Mouse (Mus musculus): Measurements from ENCODE around the gene Efcab2. TPM values are rescaled to one million over a fixed set of nuclear protein-coding genes. Genes with fewer than 3 reads are reported as not detected.
"Not testable (repeated sequence)": the region's sequence is repeated elsewhere in the genome, so short reads cannot be mapped to it uniquely, and the experiment has no call there.

Efcab2 gene
- polyA plus RNA-seq, 1 experiment from 2014 or later: 12.4 TPM

DNA sequence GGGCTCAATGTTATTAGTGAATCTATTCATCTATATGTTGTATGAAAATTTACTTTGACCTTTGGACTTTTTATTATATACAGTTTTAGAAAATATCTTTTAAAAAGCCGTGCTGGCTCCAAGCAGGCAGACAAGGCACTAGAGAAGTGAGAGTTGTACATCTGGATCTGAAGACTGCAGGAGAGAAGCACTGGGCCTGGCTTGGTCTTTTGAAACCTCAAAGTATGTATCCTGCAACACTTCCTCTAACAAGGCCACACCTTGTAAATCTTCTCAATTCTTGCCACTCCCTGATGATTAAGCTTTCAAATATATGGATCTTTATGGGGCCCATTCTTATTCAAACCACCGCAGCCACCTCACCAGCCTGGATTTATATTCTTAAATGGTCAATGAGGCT, 7.5 kb downstream of the Efcab2 start:
- H3K27ac ChIP-seq (ENCODE audit: low read depth, low read length); H3K36me3 ChIP-seq (ENCODE audit: control insufficient read depth, insufficient read depth, low read length); H3K4me3 ChIP-seq (ENCODE audit: low read length); H3K9ac ChIP-seq (ENCODE audit: low read depth, low read length); H3K4me1 ChIP-seq (ENCODE audit: control insufficient read depth, insufficient read depth, low read depth, low read length); ATAC-seq; H3K9me3 ChIP-seq (ENCODE audit: control insufficient read depth, low read length); H3K27me3 ChIP-seq (replicated peaks; ENCODE audit: control insufficient read depth, insufficient read depth, low read length); H3K4me2 ChIP-seq (ENCODE audit: low read length): not testable (repeated sequence)
- WGBS: 97% methylated on average over 2 of the region's 2 CpGs

DNA sequence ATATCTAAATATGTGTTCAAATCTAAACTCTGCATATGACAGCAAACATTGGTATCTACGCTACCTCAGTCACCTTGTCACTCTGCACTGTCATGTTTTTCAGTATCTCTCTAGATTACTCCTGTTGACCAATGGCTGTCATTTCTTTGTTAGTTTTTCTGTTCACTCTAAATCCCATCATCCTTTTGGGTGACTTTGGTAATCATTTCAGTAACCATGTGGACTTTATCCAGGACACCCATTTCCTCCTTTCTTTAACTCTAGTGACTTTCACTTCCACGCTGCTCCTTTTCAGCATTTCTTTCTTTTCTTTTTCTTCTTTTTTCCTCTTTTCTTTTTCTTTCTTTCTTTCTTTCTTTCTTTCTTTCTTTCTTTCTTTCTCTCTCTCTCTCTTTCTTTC, 13.7 kb downstream of the Efcab2 start:
- no peak overlapping the region for H3K4me2 ChIP-seq (ENCODE audit: low read length)
- no peak for ATAC-seq
- no peaks in the 10 kb centered on the region for H3K9me3 ChIP-seq (ENCODE audit: control insufficient read depth, low read length)
- no peaks in the 10 kb centered on the region for H3K4me1 ChIP-seq (ENCODE audit: control insufficient read depth, insufficient read depth, low read depth, low read length)
- H3K4me3 ChIP-seq (ENCODE audit: low read length): no peak overlapping the region
- WGBS: 94% methylated on average over 2 of the region's 2 CpGs
- no peak overlapping the region for H3K27ac ChIP-seq (ENCODE audit: low read depth, low read length)
- no peaks in the 10 kb centered on the region for H3K36me3 ChIP-seq (ENCODE audit: control insufficient read depth, insufficient read depth, low read length)
- no peaks in the 10 kb centered on the region for H3K27me3 ChIP-seq (replicated peaks; ENCODE audit: control insufficient read depth, insufficient read depth, low read length)
- no peak overlapping the region for H3K9ac ChIP-seq (ENCODE audit: low read depth, low read length)

DNA sequence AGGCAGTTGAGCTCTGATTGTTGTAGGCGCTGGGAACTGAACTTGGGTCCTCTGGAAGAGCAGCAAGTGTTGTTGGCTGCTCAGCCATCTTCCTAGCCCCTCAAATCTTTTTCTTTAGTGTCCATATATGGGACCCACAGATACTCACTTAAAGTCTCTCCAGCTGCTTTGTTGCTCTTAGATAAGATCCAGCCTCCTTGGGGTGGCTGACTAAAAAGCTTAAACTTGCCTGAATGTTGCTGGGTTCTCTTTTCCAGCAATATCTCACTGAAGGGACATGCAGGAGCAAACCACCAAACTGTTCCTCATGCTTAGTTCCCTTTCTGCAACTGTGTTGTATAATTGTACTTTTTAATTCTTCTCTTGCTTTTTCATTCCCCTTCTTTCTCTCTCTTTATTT, 17.8 kb downstream of the Efcab2 start:
- no peak overlapping the region for H3K27ac ChIP-seq (ENCODE audit: low read depth, low read length)
- no peaks in the 10 kb centered on the region for H3K9me3 ChIP-seq (ENCODE audit: control insufficient read depth, low read length)
- WGBS: 100% methylated on average over 1 of the region's 1 CpGs
- no peak overlapping the region for H3K4me3 ChIP-seq (ENCODE audit: low read length)
- ATAC-seq: no peak
- no peaks in the 10 kb centered on the region for H3K27me3 ChIP-seq (replicated peaks; ENCODE audit: control insufficient read depth, insufficient read depth, low read length)
- no peak overlapping the region for H3K4me2 ChIP-seq (ENCODE audit: low read length)
- H3K4me1 ChIP-seq (ENCODE audit: control insufficient read depth, insufficient read depth, low read depth, low read length): no peaks in the 10 kb centered on the region
- H3K36me3 ChIP-seq (ENCODE audit: control insufficient read depth, insufficient read depth, low read length): no peaks in the 10 kb centered on the region
- H3K9ac ChIP-seq (ENCODE audit: low read depth, low read length): no peak overlapping the region

DNA sequence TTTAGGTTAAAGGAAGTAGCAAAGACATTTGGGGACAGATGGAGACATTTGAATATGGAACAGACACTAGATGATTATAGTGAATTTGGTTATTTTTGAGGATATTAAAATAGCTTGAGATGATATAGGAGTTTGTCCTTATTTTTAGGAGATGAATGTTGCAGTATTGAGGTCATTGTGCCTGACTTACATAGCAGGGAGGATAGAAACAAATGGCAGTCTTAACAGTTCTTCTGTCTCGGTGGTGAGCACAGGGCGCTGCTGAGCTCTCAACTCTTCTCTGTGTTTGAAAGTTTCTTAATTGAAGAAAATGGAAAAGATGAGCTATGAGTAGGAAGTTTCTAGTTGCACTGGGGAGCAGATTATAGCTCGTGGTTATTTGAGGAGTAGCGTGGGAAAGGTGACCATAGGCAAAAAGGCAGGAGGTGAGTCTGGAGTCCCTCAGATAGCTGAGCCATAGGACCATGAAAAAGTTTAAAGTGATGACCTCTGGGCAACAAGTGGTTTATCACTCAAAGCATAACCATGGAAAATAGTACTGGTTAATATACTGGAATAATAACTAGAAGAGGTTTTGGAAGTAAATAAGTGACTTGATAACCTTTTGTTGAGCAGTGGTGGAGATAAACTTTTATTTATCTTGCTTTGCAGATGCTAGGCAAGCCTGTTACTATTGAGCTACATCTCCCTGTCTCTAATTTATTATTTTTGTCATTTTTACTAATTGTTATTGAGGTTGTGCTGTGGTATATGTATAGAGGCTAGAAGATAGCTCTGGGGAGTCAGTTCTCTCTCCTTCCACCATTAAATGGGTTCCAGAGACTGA, 25.9 kb downstream of the Efcab2 start:
- Histone ChIP-seq H3K27ac (ENCODE audit: low read depth, low read length) (no peak overlapping the region), H3K9ac (ENCODE audit: low read depth, low read length) (no peak overlapping the region), H3K4me3 (ENCODE audit: low read length) (no peak overlapping the region), H3K9me3 (ENCODE audit: control insufficient read depth, low read length) (no peaks in the 10 kb centered on the region), H3K27me3 (replicated peaks; ENCODE audit: control insufficient read depth, insufficient read depth, low read length) (no peaks in the 10 kb centered on the region), H3K4me2 (ENCODE audit: low read length) (no peak overlapping the region), H3K36me3 (ENCODE audit: control insufficient read depth, insufficient read depth, low read length) (no peaks in the 10 kb centered on the region), H3K4me1 (ENCODE audit: control insufficient read depth, insufficient read depth, low read depth, low read length) (no peaks in the 10 kb centered on the region)
- WGBS: 84% methylated on average over 4 of the region's 4 CpGs
- ATAC-seq: no peak

DNA sequence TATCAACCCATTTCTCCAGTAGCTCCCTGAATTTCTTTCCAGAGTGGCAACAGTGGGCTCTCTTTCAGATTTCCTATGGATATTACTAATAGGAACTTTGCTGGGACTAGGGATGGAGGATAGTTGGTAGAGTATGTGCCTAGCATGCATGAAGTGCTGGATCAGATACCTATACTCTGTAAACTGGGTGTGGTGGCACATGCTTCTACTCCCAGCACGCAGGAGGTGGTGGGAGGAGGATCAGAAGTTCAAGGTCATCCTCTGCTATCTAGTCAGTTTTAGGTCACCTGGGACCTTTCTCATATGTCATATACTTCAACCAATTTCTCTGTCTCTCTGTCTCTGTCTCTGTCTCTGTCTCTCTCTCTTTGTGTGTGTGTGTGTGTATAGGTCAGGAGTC, 27.7 kb downstream of the Efcab2 start:
- Histone ChIP-seq H3K27me3 (replicated peaks; ENCODE audit: control insufficient read depth, insufficient read depth, low read length) (no peaks in the 10 kb centered on the region), H3K27ac (ENCODE audit: low read depth, low read length) (no peak overlapping the region), H3K9ac (ENCODE audit: low read depth, low read length) (no peak overlapping the region), H3K4me2 (ENCODE audit: low read length) (no peak overlapping the region), H3K4me3 (ENCODE audit: low read length) (no peak overlapping the region), H3K4me1 (ENCODE audit: control insufficient read depth, insufficient read depth, low read depth, low read length) (no peaks in the 10 kb centered on the region), H3K9me3 (ENCODE audit: control insufficient read depth, low read length) (no peaks in the 10 kb centered on the region), H3K36me3 (ENCODE audit: control insufficient read depth, insufficient read depth, low read length) (no peaks in the 10 kb centered on the region)
- WGBS: 75% methylated on average over 1 of the region's 1 CpGs
- ATAC-seq: no peak

DNA sequence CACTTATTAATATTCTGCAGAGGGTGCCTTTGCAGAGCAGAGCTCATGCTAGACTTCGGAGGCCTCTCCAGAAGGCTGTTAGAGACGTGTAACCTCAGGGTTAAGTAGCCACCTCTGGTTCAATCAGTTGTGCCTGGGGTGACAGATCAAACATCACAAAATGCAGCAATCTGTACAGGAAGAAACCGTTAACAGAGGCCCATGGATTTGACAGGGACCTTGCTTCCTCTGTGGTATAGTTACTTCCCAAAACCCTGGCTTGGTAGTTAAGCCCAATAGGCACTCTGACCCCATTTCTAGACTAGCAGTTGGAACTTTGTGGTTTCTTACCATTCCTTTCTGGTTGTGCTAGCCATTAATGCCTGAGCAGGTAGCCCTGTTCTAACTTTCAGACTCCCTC, 38.5 kb downstream of the Efcab2 start:
- no peaks in the 10 kb centered on the region; the same call in 1 of the 2 replicates for H3K4me1 ChIP-seq (ENCODE audit: control insufficient read depth, insufficient read depth, low read depth, low read length)
- no peak overlapping the region for H3K9ac ChIP-seq (ENCODE audit: low read depth, low read length)
- no peak overlapping the region for H3K4me2 ChIP-seq (ENCODE audit: low read length)
- no peaks in the 10 kb centered on the region for H3K9me3 ChIP-seq (ENCODE audit: control insufficient read depth, low read length)
- WGBS: 65% methylated on average over 3 of the region's 3 CpGs
- ATAC-seq: no peak
- no peaks in the 10 kb centered on the region for H3K27me3 ChIP-seq (replicated peaks; ENCODE audit: control insufficient read depth, insufficient read depth, low read length)
- no peak overlapping the region for H3K27ac ChIP-seq (ENCODE audit: low read depth, low read length)
- H3K4me3 ChIP-seq (ENCODE audit: low read length): no peak overlapping the region
- no peaks in the 10 kb centered on the region for H3K36me3 ChIP-seq (ENCODE audit: control insufficient read depth, insufficient read depth, low read length)

DNA sequence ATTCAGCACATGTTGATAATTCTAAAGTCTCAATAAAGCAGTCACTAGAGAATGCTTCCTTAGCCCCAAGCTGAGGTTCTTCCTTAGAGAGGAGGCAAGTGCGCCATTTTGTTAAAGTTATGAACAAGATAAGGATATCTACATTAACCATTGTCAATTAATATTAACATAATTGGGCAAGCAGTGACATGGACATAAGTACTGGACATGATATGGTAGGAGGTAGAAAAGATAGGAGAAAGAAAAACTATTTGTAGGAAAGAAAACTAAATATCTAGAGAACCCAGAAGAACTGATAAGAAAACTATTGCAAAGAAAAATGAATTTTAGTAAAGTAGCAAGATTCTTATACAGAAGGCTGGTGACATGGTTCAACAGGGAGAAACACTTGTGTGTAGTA, 41.2 kb downstream of the Efcab2 start:
- Histone ChIP-seq H3K9me3 (ENCODE audit: control insufficient read depth, low read length) (no peaks in the 10 kb centered on the region), H3K9ac (ENCODE audit: low read depth, low read length) (no peak overlapping the region), H3K27ac (ENCODE audit: low read depth, low read length) (no peak overlapping the region), H3K27me3 (replicated peaks; ENCODE audit: control insufficient read depth, insufficient read depth, low read length) (no peaks in the 10 kb centered on the region), H3K36me3 (ENCODE audit: control insufficient read depth, insufficient read depth, low read length) (no peaks in the 10 kb centered on the region), H3K4me2 (ENCODE audit: low read length) (no peak overlapping the region), H3K4me1 (ENCODE audit: control insufficient read depth, insufficient read depth, low read depth, low read length) (no peaks in the 10 kb centered on the region; the same call in 1 of the 2 replicates), H3K4me3 (ENCODE audit: low read length) (no peak overlapping the region)
- no peak for ATAC-seq
- WGBS: 96% methylated on average over 1 of the region's 1 CpGs

DNA sequence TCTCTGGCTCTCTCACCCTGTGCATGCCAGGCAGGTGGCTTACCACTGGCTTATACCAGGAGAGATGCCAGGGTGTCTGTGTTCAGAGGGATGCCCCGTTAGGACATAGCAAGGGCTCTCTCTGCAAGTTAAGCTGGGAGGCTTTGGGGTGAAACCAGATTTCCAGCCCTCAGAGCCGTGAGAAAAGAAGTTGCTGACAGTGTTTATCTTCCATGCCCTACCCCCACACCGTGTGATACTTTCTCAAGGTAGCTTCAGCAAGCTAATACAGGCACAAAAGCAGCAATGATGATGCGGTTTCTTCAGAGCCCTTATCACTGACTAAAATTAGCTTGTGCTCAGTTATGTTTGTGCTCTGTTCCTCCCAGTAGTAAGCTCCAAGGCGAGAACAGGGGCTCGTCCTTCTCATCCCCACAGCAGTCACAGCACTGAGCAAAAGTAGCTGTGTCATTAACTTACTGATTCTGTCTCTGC, 42.4 kb downstream of the Efcab2 start:
- no peak overlapping the region for H3K27ac ChIP-seq (ENCODE audit: low read depth, low read length)

DNA sequence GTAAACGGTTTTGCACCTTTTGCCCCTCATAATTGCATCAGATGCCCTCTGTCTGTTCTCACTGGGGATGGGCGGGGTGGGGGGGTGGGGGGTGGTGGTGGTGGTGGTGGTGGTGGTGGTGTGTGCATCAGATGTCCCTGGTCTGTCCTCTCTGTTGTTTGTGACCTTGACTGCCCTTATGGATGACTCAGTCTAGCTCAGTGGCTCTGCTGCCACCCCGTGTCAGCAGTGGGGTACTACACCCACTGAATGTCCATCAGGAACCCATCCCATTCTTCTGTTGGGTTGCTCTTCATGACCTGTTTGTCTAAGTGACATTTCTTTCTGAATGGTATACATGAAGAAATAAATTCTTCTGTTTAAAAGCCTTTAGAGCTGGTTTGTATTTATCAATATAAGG, 43.3 kb downstream of the Efcab2 start:
- no peaks in the 10 kb centered on the region; the same call in 1 of the 2 replicates for H3K4me1 ChIP-seq (ENCODE audit: control insufficient read depth, insufficient read depth, low read depth, low read length)
- no peak overlapping the region for H3K4me2 ChIP-seq (ENCODE audit: low read length)
- WGBS: 23% methylated on average over 3 of the region's 3 CpGs
- H3K27me3 ChIP-seq (replicated peaks; ENCODE audit: control insufficient read depth, insufficient read depth, low read length): no peaks in the 10 kb centered on the region
- peak; percentile 70 for ATAC-seq
- H3K27ac ChIP-seq (ENCODE audit: low read depth, low read length): no peak overlapping the region
- no peak overlapping the region for H3K4me3 ChIP-seq (ENCODE audit: low read length)
- H3K36me3 ChIP-seq (ENCODE audit: control insufficient read depth, insufficient read depth, low read length): no peaks in the 10 kb centered on the region
- no peak overlapping the region for H3K9ac ChIP-seq (ENCODE audit: low read depth, low read length)
- H3K9me3 ChIP-seq (ENCODE audit: control insufficient read depth, low read length): no peaks in the 10 kb centered on the region

More for the DNA sequence above, 42.4 kb downstream of the Efcab2 start:
- H3K9me3 ChIP-seq (ENCODE audit: control insufficient read depth, low read length): no peaks in the 10 kb centered on the region
- H3K9ac ChIP-seq (ENCODE audit: low read depth, low read length): no peak overlapping the region
- 72% methylated on average over 6 of the region's 6 CpGs for WGBS
- no peak overlapping the region for H3K4me3 ChIP-seq (ENCODE audit: low read length)
- H3K36me3 ChIP-seq (ENCODE audit: control insufficient read depth, insufficient read depth, low read length): no peaks in the 10 kb centered on the region
- ATAC-seq: no peak
- H3K27me3 ChIP-seq (replicated peaks; ENCODE audit: control insufficient read depth, insufficient read depth, low read length): no peaks in the 10 kb centered on the region
- H3K4me2 ChIP-seq (ENCODE audit: low read length): no peak overlapping the region
- H3K4me1 ChIP-seq (ENCODE audit: control insufficient read depth, insufficient read depth, low read depth, low read length): no peaks in the 10 kb centered on the region; the same call in 1 of the 2 replicates
